Mouse (Mus musculus): ENCODE measurements around the gene Gsn. TPM values are rescaled to one million over a fixed set of nuclear protein-coding genes. Genes with fewer than 3 reads are reported as not detected.

Gsn gene
- polyA plus RNA-seq, 1 experiment: 183 TPM

DNA sequence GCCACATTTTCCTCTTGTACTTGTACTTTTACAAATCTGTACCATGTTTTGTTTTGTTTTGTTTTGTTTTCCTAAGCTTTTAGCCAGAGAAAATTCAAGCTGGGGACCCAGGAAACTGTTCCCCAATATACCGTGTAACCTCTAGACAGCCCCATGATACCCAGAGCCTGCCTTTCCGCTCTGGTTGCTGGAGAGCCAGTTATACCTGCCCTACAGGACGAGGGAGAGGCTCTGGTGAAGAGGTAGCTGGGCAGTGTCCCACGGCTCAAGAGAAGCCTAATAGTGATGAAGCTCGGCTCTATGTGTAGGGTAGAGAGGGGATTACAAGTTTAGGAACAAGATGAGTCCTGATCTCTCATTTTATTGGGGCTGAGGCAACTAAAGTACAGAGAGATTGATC lies 29.0 kb downstream of the Gsn start:
- 83% methylated on average over 5 of the region's 5 CpGs for WGBS
- Histone ChIP-seq H3K4me3 (ENCODE audit: extremely low read depth, insufficient read depth, insufficient read length) (no peak overlapping the region), H3K36me3 (ENCODE audit: control insufficient read depth, insufficient read depth, low read length) (peaks cover 5% of the 10 kb centered on the region), H3K27me3 (ENCODE audit: control insufficient read depth, insufficient read depth, low read length) (no peaks in the 10 kb centered on the region), H3K4me1 (ENCODE audit: control insufficient read depth, insufficient read depth, insufficient read length) (peaks cover 4% of the 10 kb centered on the region; the same call in 1 of the 2 replicates), H3K27ac (ENCODE audit: insufficient read depth, low read length) (no peak overlapping the region)
- no peak for DNase-seq (ENCODE audit: low read depth in 1 of 2, low spot score in 2 of 2)
- no peak for TF ChIP-seq CTCF (IDR thresholded peaks at IDR 0.05; ENCODE audit: extremely low read depth, insufficient read depth, insufficient read length, insufficient replicate concordance)
- TF ChIP-seq POLR2A (IDR thresholded peaks at IDR 0.05; ENCODE audit: low read depth, low read length): no peak

- TF ChIP-seq CTCF (IDR thresholded peaks at IDR 0.05; ENCODE audit: extremely low read depth, insufficient read depth, insufficient read length, insufficient replicate concordance) (no peak), POLR2A (IDR thresholded peaks at IDR 0.05; ENCODE audit: low read depth, low read length) (no peak)
- 91% methylated on average over 12 of the region's 12 CpGs for WGBS
- no peak overlapping the region for H3K27ac ChIP-seq (ENCODE audit: insufficient read depth, low read length)
- peaks cover 3% of the 10 kb centered on the region; the same call in 1 of the 2 replicates for H3K4me1 ChIP-seq (ENCODE audit: control insufficient read depth, insufficient read depth, insufficient read length)
- no peak overlapping the region for H3K4me3 ChIP-seq (ENCODE audit: extremely low read depth, insufficient read depth, insufficient read length)
- no peaks in the 10 kb centered on the region for H3K27me3 ChIP-seq (ENCODE audit: control insufficient read depth, insufficient read depth, low read length)
- no peak for DNase-seq (ENCODE audit: low read depth in 1 of 2, low spot score in 2 of 2)
- H3K36me3 ChIP-seq (ENCODE audit: control insufficient read depth, insufficient read depth, low read length): peaks cover 6% of the 10 kb centered on the region
Measured at GRCm38 (mm10) chr2:35287017-35287620, 30.9 kb downstream of the Gsn start.

- Histone ChIP-seq H3K4me1 (ENCODE audit: control insufficient read depth, insufficient read depth, insufficient read length) (no peaks in the 10 kb centered on the region), H3K36me3 (ENCODE audit: control insufficient read depth, insufficient read depth, low read length) (peaks cover 6% of the 10 kb centered on the region), H3K27ac (ENCODE audit: insufficient read depth, low read length) (no peak overlapping the region), H3K4me3 (ENCODE audit: extremely low read depth, insufficient read depth, insufficient read length) (no peak overlapping the region), H3K27me3 (ENCODE audit: control insufficient read depth, insufficient read depth, low read length) (no peaks in the 10 kb centered on the region)
- peak; percentile 49 to 73 for DNase-seq (ENCODE audit: low read depth in 1 of 2, low spot score in 2 of 2)
- peak; percentile 67; the same call in 1 of the 2 replicates for TF ChIP-seq CTCF (IDR thresholded peaks at IDR 0.05; ENCODE audit: extremely low read depth, insufficient read depth, insufficient read length, insufficient replicate concordance)
- no peak for TF ChIP-seq POLR2A (IDR thresholded peaks at IDR 0.05; ENCODE audit: low read depth, low read length)
- WGBS: 44% methylated on average over 13 of the region's 13 CpGs
Measured at GRCm38 (mm10) chr2:35288758-35289635, 32.8 kb downstream of the Gsn start.

- H3K4me3 ChIP-seq (ENCODE audit: extremely low read depth, insufficient read depth, insufficient read length): no peak overlapping the region
- H3K27me3 ChIP-seq (ENCODE audit: control insufficient read depth, insufficient read depth, low read length): no peaks in the 10 kb centered on the region
- peak; percentile 12 to 52 for DNase-seq (ENCODE audit: low read depth in 1 of 2, low spot score in 2 of 2)
- no peak overlapping the region for H3K27ac ChIP-seq (ENCODE audit: insufficient read depth, low read length)
- no peaks in the 10 kb centered on the region for H3K4me1 ChIP-seq (ENCODE audit: control insufficient read depth, insufficient read depth, insufficient read length)
- no peak for TF ChIP-seq POLR2A (IDR thresholded peaks at IDR 0.05; ENCODE audit: low read depth, low read length)
- peak; percentile 16; the same call in 1 of the 2 replicates for TF ChIP-seq CTCF (IDR thresholded peaks at IDR 0.05; ENCODE audit: extremely low read depth, insufficient read depth, insufficient read length, insufficient replicate concordance)
- WGBS: 35% methylated on average over 3 of the region's 3 CpGs
- H3K36me3 ChIP-seq (ENCODE audit: control insufficient read depth, insufficient read depth, low read length): peaks cover 7% of the 10 kb centered on the region
Measured at GRCm38 (mm10) chr2:35291856-35292255, 35.7 kb downstream of the Gsn start.

- no peak overlapping the region for H3K4me3 ChIP-seq (ENCODE audit: extremely low read depth, insufficient read depth, insufficient read length)
- 84% methylated on average over 3 of the region's 3 CpGs for WGBS
- H3K36me3 ChIP-seq (ENCODE audit: control insufficient read depth, insufficient read depth, low read length): peaks cover 7% of the 10 kb centered on the region
- H3K4me1 ChIP-seq (ENCODE audit: control insufficient read depth, insufficient read depth, insufficient read length): no peaks in the 10 kb centered on the region
- TF ChIP-seq POLR2A (IDR thresholded peaks at IDR 0.05; ENCODE audit: low read depth, low read length): no peak
- no peak for TF ChIP-seq CTCF (IDR thresholded peaks at IDR 0.05; ENCODE audit: extremely low read depth, insufficient read depth, insufficient read length, insufficient replicate concordance)
- H3K27ac ChIP-seq (ENCODE audit: insufficient read depth, low read length): no peak overlapping the region
- no peak for DNase-seq (ENCODE audit: low read depth in 1 of 2, low spot score in 2 of 2)
- no peaks in the 10 kb centered on the region for H3K27me3 ChIP-seq (ENCODE audit: control insufficient read depth, insufficient read depth, low read length)
Measured at GRCm38 (mm10) chr2:35292700-35293099, 36.5 kb downstream of the Gsn start.

DNA sequence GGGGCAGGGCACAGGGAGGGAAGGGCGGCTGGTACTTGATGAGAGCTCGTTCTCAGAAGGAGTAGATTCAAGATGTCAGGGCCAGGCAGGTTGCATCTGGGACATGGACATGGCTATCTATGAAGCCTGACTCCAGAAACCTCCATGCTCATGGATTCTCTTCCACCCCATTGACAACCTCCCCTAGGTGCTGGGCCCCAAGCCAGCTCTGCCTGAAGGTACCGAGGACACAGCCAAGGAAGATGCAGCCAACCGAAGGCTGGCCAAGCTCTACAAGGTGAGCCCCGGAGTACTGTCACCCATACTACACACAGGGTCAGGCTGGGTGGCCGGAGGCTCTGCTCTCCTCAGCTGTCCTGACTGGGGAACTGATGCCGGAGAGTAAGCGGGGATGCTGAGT lies 37.1 kb downstream of the Gsn start:
- Histone ChIP-seq H3K27ac (ENCODE audit: insufficient read depth, low read length) (no peak overlapping the region), H3K27me3 (ENCODE audit: control insufficient read depth, insufficient read depth, low read length) (no peaks in the 10 kb centered on the region), H3K4me1 (ENCODE audit: control insufficient read depth, insufficient read depth, insufficient read length) (no peaks in the 10 kb centered on the region), H3K4me3 (ENCODE audit: extremely low read depth, insufficient read depth, insufficient read length) (no peak overlapping the region), H3K36me3 (ENCODE audit: control insufficient read depth, insufficient read depth, low read length) (peaks cover 7% of the 10 kb centered on the region)
- TF ChIP-seq CTCF (IDR thresholded peaks at IDR 0.05; ENCODE audit: extremely low read depth, insufficient read depth, insufficient read length, insufficient replicate concordance) (no peak), POLR2A (IDR thresholded peaks at IDR 0.05; ENCODE audit: low read depth, low read length) (no peak)
- no peak for DNase-seq (ENCODE audit: low read depth in 1 of 2, low spot score in 2 of 2)
- 84% methylated on average over 8 of the region's 8 CpGs for WGBS
